Mouse (Mus musculus): ENCODE results near the gene Catsperz. TPM values are rescaled to one million over a fixed set of nuclear protein-coding genes. Genes with fewer than 3 reads are reported as not detected.
A peak's percentile ranks its signal among the peaks of the same experiment; 100 is the strongest.

Catsperz gene
- polyA plus RNA-seq (2014; fragmentation: Nextera tagmentation; extraction: Ambion mirVana): 0.70 and 1.4 TPM in 2 replicates

DNA sequence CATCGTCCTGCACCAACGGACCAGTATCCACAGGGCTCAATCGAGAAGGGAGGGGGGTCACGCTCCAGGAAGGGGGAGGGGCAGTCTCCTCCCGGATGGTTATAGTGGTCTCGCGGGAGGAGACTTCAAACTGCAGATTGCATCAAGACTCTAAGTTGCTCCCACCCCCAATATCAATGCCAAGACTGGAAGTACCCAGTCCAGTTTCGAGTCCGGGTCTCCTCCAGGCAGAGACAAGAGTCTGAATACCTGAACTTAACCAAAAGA lies at the start of gene Catsperz:
Gene Catsperz (minus strand): TSS at position 74 of the 267 bp plus-strand sequence.
- Histone ChIP-seq H3K4me3 (ENCODE audit: low read depth, low read length) (peak within 1 kb of the TSS; percentile 14), H3K4me2 (ENCODE audit: low read length) (peak within 1 kb of the TSS; percentile 40), H3K9ac (ENCODE audit: low read length) (no peak within 1 kb of the TSS), H3K4me1 (replicated peaks; ENCODE audit: control insufficient read depth, insufficient read depth, low read length) (peaks cover 12% of the 10 kb centered on the region), H3K27ac (ENCODE audit: low read depth) (no peak within 1 kb of the TSS), H3K27me3 (replicated peaks; ENCODE audit: control insufficient read depth, insufficient read depth, low read length) (peaks cover 65% of the 10 kb centered on the region), H3K36me3 (ENCODE audit: control insufficient read depth, insufficient read depth, low read length) (no peaks in the 10 kb centered on the region), H3K9me3 (ENCODE audit: control insufficient read depth, low read length) (no peaks in the 10 kb centered on the region)
- DNase-seq (ENCODE audit: low spot score): no peak
- no peak for ATAC-seq (replicated peaks; ENCODE audit: low FRiP score, low TSS enrichment, low read depth)
- WGBS: 6% methylated on average over 9 of the region's 9 CpGs

DNA sequence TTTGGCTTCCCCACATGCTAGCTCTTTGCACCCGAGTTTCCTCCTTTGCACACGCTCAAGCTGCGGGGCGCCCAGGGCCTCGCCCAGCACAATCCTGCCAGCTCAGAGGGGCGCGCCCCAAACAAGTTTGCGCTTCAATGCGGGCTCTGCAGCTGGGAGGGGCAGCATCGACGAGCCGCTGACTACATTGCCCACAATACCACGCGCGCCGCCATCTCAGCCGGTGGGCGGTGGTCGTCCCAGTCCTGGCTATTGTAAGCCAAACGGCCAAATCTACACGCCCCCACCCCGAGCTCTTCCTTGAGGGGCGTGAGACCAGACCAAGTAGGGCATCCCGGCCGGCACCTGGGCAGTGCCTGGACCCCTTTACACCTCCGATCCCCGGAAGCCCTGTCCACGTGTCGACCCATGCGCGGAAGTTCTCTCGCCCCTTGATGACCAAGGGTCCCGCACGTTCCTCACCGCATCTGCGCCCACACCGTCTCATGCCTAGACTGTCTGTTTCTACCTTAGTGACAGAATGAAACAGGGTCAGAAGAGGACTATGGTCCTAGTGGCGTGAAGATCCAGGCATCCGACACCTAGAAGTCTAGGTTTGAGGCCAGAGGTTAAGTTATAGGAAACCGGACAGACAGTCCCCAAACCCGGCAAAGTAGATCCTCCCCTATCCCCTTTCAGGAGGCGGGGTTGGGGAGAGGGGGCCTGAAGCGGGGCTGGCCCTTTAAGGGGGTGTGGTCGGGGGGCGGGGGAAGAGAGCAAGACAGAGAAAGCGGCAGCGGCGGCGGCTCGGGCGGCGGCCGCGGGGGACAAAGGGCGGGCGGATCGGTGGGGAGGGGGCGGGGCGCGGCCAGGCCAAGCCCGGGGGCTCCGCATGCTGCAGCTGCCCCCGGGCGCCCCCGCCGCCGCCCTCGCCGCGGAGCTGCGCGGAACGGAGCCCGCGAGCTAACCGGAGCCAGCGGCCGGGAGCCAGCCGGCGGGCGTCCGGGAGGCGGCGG lies 49.3 kb upstream of the Catsperz start, which contains the start of gene Ppp1r14b:
Gene Ppp1r14b (plus strand): TSS at position 758 of the 995 bp plus-strand sequence.
- ATAC-seq (replicated peaks; ENCODE audit: low FRiP score, low TSS enrichment, low read depth) (peak; percentile 54), DNase-seq (ENCODE audit: low spot score) (peak; percentile 93)
- Histone ChIP-seq H3K4me3 (ENCODE audit: low read depth, low read length) (peak within 1 kb of the TSS; percentile 98), H3K9me3 (ENCODE audit: control insufficient read depth, low read length) (no peaks in the 10 kb centered on the region), H3K27me3 (replicated peaks; ENCODE audit: control insufficient read depth, insufficient read depth, low read length) (no peaks in the 10 kb centered on the region), H3K9ac (ENCODE audit: low read length) (peak within 1 kb of the TSS; percentile 81), H3K36me3 (ENCODE audit: control insufficient read depth, insufficient read depth, low read length) (peaks cover 22% of the 10 kb centered on the region), H3K4me1 (replicated peaks; ENCODE audit: control insufficient read depth, insufficient read depth, low read length) (peaks cover 47% of the 10 kb centered on the region), H3K27ac (ENCODE audit: low read depth) (peak within 1 kb of the TSS; percentile 86), H3K4me2 (ENCODE audit: low read length) (peak within 1 kb of the TSS; percentile 92)
- WGBS: 1% methylated on average over 70 of the region's 84 CpGs

DNA sequence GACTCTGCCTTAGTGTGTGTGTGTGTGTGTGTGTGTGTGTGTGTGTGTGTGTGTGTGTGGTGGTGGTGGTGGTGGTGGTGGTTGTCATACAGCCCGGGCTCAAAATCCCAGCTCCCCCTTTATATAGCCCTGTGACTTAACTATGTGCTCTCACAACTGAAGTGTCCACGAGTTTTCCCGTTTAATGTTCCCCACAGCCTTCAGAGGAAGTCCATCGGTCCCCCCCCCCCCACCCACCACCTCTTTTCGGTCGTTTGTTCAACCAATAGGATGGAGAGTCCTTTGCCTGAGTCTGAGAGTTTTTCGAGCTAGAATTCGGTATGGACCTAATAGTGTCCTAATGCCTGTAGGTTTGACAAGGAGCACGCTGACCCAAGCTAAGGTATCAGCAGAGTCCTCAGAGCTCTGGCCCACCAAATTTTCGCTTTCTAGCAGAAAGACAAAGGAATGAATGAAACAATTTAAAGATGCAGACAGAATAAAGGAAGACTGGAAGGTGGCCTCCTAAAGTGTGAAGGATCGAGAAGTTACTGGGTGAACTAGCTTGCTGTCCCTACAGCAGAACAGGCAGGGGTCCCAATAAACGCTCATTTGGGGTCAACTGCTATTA lies 48.5 kb upstream of the Catsperz start:
- Histone ChIP-seq H3K9ac (ENCODE audit: low read length) (peak overlapping the region; percentile 81), H3K9me3 (ENCODE audit: control insufficient read depth, low read length) (no peaks in the 10 kb centered on the region), H3K27ac (ENCODE audit: low read depth) (no peak overlapping the region), H3K4me3 (ENCODE audit: low read depth, low read length) (peak overlapping the region; percentile 98), H3K4me2 (ENCODE audit: low read length) (peak overlapping the region; percentile 92), H3K36me3 (ENCODE audit: control insufficient read depth, insufficient read depth, low read length) (peaks cover 22% of the 10 kb centered on the region), H3K27me3 (replicated peaks; ENCODE audit: control insufficient read depth, insufficient read depth, low read length) (no peaks in the 10 kb centered on the region), H3K4me1 (replicated peaks; ENCODE audit: control insufficient read depth, insufficient read depth, low read length) (peaks cover 41% of the 10 kb centered on the region)
- DNase-seq (ENCODE audit: low spot score): no peak
- no peak for ATAC-seq (replicated peaks; ENCODE audit: low FRiP score, low TSS enrichment, low read depth)
- WGBS: 34% methylated on average over 12 of the region's 12 CpGs

DNA sequence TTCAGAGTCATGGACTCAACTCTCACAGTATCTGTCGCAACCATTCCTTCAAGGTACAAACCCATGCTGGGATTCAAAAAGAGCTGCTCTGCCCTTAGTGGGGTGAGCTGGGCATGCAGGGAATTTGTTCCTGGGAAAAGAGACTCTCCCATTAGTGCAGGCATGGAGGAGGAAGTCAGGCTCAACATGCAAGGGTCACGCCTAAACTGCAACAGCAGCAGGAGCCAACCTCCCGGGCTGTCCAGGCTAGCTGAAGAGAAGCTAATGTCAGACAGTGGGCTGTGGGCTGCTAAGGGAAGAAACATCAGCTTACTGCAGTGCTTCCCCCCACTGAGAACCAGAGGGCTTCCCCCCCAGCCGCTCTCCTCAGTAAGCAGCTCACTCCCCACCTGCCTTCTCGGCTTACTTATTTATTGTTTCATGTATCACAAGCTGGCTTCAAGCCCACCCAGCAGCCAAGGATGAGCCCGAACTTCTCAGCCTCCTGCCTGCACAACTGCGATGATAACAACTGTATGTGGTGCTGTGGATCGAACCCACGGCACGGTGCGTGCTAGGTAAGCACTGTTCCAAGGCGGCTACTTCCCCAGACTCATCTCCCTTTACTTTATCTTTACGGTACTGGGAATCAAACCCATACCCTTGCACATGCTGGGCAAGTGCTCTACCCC lies 47.2 kb upstream of the Catsperz start:
- 80% methylated on average over 13 of the region's 13 CpGs for WGBS
- H3K4me2 ChIP-seq (ENCODE audit: low read length): no peak overlapping the region
- peaks cover 9% of the 10 kb centered on the region for H3K36me3 ChIP-seq (ENCODE audit: control insufficient read depth, insufficient read depth, low read length)
- DNase-seq (ENCODE audit: low spot score) (peak; percentile 52), ATAC-seq (replicated peaks; ENCODE audit: low FRiP score, low TSS enrichment, low read depth) (no peak)
- H3K9me3 ChIP-seq (ENCODE audit: control insufficient read depth, low read length): no peaks in the 10 kb centered on the region
- no peak overlapping the region for H3K9ac ChIP-seq (ENCODE audit: low read length)
- H3K27ac ChIP-seq (ENCODE audit: low read depth): peak overlapping the region; percentile 14; the same call in 1 of the 2 replicates
- H3K27me3 ChIP-seq (replicated peaks; ENCODE audit: control insufficient read depth, insufficient read depth, low read length): no peaks in the 10 kb centered on the region
- no peak overlapping the region for H3K4me3 ChIP-seq (ENCODE audit: low read depth, low read length)
- H3K4me1 ChIP-seq (replicated peaks; ENCODE audit: control insufficient read depth, insufficient read depth, low read length): peaks cover 46% of the 10 kb centered on the region

DNA sequence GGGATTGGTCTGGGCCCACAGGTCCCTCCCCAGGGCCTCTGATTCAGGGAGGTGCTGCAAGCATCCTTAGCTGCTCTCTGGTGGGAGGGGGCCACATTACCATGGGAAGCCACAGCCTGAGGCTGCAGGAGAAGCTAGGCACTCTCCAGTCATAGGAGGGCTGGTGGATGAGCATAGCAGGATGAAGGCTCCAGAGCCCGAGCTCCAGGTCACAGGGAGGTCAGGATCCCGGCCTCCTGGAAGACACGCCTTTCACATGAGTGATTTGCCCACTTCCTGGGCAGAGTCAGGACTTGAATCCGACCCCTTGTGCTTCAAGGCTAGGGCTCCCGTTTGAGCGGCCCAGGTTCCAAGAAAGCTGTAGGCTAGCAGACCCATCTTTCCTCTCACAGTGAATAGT lies 46.5 kb upstream of the Catsperz start:
- Histone ChIP-seq H3K4me2 (ENCODE audit: low read length) (no peak overlapping the region), H3K4me3 (ENCODE audit: low read depth, low read length) (no peak overlapping the region), H3K4me1 (replicated peaks; ENCODE audit: control insufficient read depth, insufficient read depth, low read length) (peaks cover 46% of the 10 kb centered on the region), H3K27ac (ENCODE audit: low read depth) (0 out of 2 replicates have a peak overlapping the region, but pooled peaks have one; percentile 34), H3K27me3 (replicated peaks; ENCODE audit: control insufficient read depth, insufficient read depth, low read length) (no peaks in the 10 kb centered on the region), H3K9me3 (ENCODE audit: control insufficient read depth, low read length) (no peaks in the 10 kb centered on the region), H3K36me3 (ENCODE audit: control insufficient read depth, insufficient read depth, low read length) (peaks cover 5% of the 10 kb centered on the region; the same call in 1 of the 2 replicates), H3K9ac (ENCODE audit: low read length) (no peak overlapping the region)
- no peak for ATAC-seq (replicated peaks; ENCODE audit: low FRiP score, low TSS enrichment, low read depth)
- WGBS: 20% methylated on average over 6 of the region's 6 CpGs
- DNase-seq (ENCODE audit: low spot score): peak; percentile 51

DNA sequence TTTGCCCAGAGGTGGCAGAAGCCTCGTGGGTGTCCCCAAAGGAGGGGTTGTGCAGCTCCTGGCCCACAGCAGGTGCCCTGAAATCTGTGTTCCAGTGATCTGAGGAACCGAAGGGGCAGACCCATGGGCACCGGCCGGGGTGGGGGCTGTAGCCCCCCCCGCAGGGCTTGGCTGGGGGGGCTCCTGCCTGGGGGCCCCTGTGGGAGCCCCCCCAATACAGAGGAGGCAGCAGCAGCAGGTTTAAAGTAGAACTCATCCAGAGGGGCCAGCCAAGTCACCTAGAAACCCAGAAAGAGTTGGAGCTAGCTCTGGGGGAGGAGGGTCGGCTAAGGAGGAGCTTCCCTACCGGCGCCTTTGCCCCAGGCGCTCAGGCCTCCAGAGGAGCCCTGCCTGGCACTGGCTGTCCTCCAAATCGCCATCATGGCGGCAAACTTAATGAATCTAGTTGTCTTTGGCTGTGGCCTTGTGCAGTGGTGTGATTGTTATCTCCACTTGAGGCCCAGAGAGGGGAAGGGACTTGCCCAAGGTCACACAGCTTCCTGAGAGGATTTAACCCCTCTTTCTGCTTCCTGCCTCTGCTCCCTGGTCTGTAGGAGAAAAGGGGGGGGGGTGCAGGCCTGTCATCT lies 45.4 kb upstream of the Catsperz start:
- Histone ChIP-seq H3K36me3 (ENCODE audit: control insufficient read depth, insufficient read depth, low read length) (peaks cover 12% of the 10 kb centered on the region), H3K27me3 (replicated peaks; ENCODE audit: control insufficient read depth, insufficient read depth, low read length) (no peaks in the 10 kb centered on the region), H3K9ac (ENCODE audit: low read length) (peak overlapping the region; percentile 67; the same call in 1 of the 2 replicates), H3K4me2 (ENCODE audit: low read length) (peak overlapping the region; percentile 60), H3K4me3 (ENCODE audit: low read depth, low read length) (peak overlapping the region; percentile 72; the same call in 1 of the 2 replicates), H3K27ac (ENCODE audit: low read depth) (peak overlapping the region; percentile 34; the same call in 1 of the 2 replicates), H3K9me3 (ENCODE audit: control insufficient read depth, low read length) (no peaks in the 10 kb centered on the region), H3K4me1 (replicated peaks; ENCODE audit: control insufficient read depth, insufficient read depth, low read length) (peaks cover 38% of the 10 kb centered on the region)
- DNase-seq (ENCODE audit: low spot score) (no peak), ATAC-seq (replicated peaks; ENCODE audit: low FRiP score, low TSS enrichment, low read depth) (no peak)
- WGBS: 22% methylated on average over 11 of the region's 11 CpGs

DNA sequence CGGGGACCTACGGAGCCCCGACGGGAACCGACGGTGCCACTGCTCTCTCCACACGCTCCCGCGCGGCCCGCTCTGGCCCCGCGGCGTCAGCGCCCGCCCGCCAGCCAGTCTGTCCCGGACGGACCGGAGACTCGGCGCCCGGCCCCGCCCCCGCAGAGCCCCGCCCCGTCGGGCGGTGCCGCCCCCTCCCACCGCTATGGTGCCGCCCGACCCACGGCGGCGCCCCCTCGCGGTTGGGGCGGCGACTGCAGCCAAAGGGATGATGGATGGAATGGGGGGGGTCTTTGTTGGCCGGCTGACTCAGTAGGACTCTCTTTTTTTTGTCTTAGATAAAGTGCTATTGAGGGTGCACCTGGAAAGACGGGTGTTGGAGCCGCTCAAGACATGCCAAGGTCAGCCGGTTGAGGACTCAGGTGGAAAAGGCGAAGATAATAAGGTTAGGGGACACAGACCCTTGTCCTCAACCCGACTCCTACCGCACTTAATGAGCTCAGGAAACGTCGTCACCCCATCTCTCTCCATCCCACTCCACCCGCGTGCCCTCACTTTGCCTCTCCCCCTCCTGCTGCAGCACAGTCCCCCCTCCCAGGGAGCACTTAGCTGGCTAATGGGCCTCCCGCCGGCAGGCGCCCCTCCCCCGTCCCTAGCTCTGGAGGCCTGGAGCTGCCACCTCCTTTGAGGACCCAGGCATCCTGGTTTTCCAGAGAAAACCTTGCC lies 44.6 kb upstream of the Catsperz start:
- peak overlapping the region; percentile 67 for H3K9ac ChIP-seq (ENCODE audit: low read length)
- no peaks in the 10 kb centered on the region for H3K27me3 ChIP-seq (replicated peaks; ENCODE audit: control insufficient read depth, insufficient read depth, low read length)
- peak overlapping the region; percentile 69; the same call in 1 of the 2 replicates for H3K27ac ChIP-seq (ENCODE audit: low read depth)
- WGBS: 1% methylated on average over 54 of the region's 55 CpGs
- H3K9me3 ChIP-seq (ENCODE audit: control insufficient read depth, low read length): no peaks in the 10 kb centered on the region
- peak overlapping the region; percentile 72 for H3K4me3 ChIP-seq (ENCODE audit: low read depth, low read length)
- peak overlapping the region; percentile 60 for H3K4me2 ChIP-seq (ENCODE audit: low read length)
- ATAC-seq (replicated peaks; ENCODE audit: low FRiP score, low TSS enrichment, low read depth) (peak; percentile 64), DNase-seq (ENCODE audit: low spot score) (peak; percentile 92)
- peaks cover 19% of the 10 kb centered on the region for H3K36me3 ChIP-seq (ENCODE audit: control insufficient read depth, insufficient read depth, low read length)
- H3K4me1 ChIP-seq (replicated peaks; ENCODE audit: control insufficient read depth, insufficient read depth, low read length): peaks cover 38% of the 10 kb centered on the region

Data from intestine, embryonic 14.5 days (tissue).